Mouse (Mus musculus): ENCODE measurements around the gene Thoc6. TPM values are rescaled to one million over a fixed set of nuclear protein-coding genes. Genes with fewer than 3 reads are reported as not detected.

The Thoc6 gene
- total RNA-seq, 2 experiments from 2014 or later, result 14.3 to 16.2 TPM

GRCm38 (mm10) chr17:23644613-23645495 is 28.8 kb downstream of the Thoc6 start, which contains the start of gene Mmp25:
Gene Mmp25 (minus strand): TSS chr17:23645277.
- DNase-seq, result peak; percentile 32
- intact Hi-C loops (cut with DNase I), result no loop called here

DNA sequence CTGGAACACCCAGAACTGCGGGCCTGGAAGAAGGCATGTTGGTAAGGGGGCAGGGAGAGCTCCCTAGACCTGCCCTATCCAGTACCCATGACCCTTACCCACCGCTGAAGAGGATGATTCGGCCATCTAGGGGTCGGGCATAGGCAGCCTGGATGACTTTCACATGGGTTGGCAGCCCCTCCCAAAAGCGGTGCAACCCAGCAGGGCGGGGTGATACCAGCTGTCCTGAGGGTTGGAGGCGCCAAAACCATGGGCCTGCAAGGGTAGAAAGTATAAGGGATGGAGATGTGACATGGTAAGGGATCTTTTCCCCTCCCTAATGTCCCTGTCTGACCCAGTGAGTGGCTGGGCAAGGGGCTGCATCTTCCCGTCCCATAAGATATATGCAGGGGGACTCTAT is 42.4 kb downstream of the Thoc6 start:
- peak; percentile 22 for DNase-seq
- intact Hi-C loops (cut with DNase I), result no loop called here

GRCm38 (mm10) chr17:23630195-23631020 is 43.3 kb downstream of the Thoc6 start:
- intact Hi-C loops (cut with DNase I), result no loop called here
- DNase-seq, result peak; percentile 83

- intact Hi-C loops (cut with DNase I), result no loop called here
- DNase-seq, result no peak
Measured at GRCm38 (mm10) chr17:23627813-23628212, 45.9 kb downstream of the Thoc6 start.

DNA sequence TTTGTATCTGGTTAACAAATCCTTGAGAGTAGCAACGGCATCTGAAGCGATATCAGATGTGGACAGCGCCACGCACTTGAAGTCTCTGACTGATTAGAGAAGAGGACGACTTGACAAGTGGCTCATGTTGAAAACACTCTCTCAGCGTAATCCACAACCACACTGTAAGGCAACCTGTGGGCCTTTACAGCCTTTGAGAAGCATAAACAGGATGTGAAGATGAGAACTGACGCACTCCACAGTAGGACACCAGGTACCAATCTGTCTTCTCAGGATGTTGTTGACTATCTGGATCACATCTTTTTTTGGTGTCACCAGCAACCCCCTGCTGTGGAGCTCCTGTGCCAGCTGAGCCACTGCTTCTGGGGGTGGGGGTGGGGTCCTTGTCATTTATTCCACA is 53.3 kb downstream of the Thoc6 start:
- intact Hi-C loops (cut with DNase I), result no loop called here
- no peak for DNase-seq

Other genes with a start within 250 kb of the Thoc6 start
- not detected for gene Vmn2r117, start 194.2 kb downstream of the Thoc6 start, total RNA-seq (2021)
- gene Zfp213, start 109.6 kb downstream of the Thoc6 start, total RNA-seq (2021), result 1 to 10 TPM; 6.4 to 7.3 TPM
- 10 to 100 TPM; 42.1 to 42.4 TPM for gene Zfp13, start 74.4 kb downstream of the Thoc6 start, total RNA-seq (2021)
- gene Zscan10, start 73.0 kb downstream of the Thoc6 start, total RNA-seq (2021), result not detected
- 1 to 10 TPM; 1.5 TPM for gene Mmp25, start 28.6 kb downstream of the Thoc6 start, total RNA-seq (2021)
- not detected for gene Bicdl2, start 13.4 kb downstream of the Thoc6 start, total RNA-seq (2021)
- 100 to 1,000 TPM; 119 to 126 TPM for gene Hcfc1r1, start 286 bp downstream of the Thoc6 start, total RNA-seq (2021)
- 1 to 10 TPM; 1.3 to 1.9 TPM for gene Tnfrsf12a, start 3.6 kb upstream of the Thoc6 start, total RNA-seq (2021)
- under 1 TPM in 1 of 2 experiments, not detected in 1; 0.24 TPM for gene Cldn6, start 5.4 kb upstream of the Thoc6 start, total RNA-seq (2021)
- gene Cldn9, start 10.1 kb upstream of the Thoc6 start, total RNA-seq (2021), result under 1 TPM in 1 of 2 experiments, not detected in 1; 0.32 TPM
- gene 1520401A03Rik, start 48.9 kb upstream of the Thoc6 start, total RNA-seq (2021), result under 1 TPM in 1 of 2 experiments, not detected in 1; 0.32 TPM
- 1 to 10 TPM; 8.1 to 8.4 TPM for gene Pkmyt1, start 52.5 kb upstream of the Thoc6 start, total RNA-seq (2021)
- 10 to 100 TPM; 46.4 to 50.7 TPM for gene Paqr4, start 67.0 kb upstream of the Thoc6 start, total RNA-seq (2021)
- under 1 TPM; 0.46 to 0.87 TPM for gene Kremen2, start 72.0 kb upstream of the Thoc6 start, total RNA-seq (2021)
- gene Flywch1, start 97.7 kb upstream of the Thoc6 start, total RNA-seq (2021), result 10 to 100 TPM; 87.6 to 92.3 TPM
- 10 to 100 TPM; 19.4 to 20.2 TPM for gene Flywch2, start 112.2 kb upstream of the Thoc6 start, total RNA-seq (2021)
- gene Srrm2, start 116.7 kb upstream of the Thoc6 start, total RNA-seq (2021), result 100 to 1,000 TPM; 518 to 552 TPM
- gene Elob, start 155.3 kb upstream of the Thoc6 start, total RNA-seq (2021), result 100 to 1,000 TPM; 435 to 447 TPM
- under 1 TPM; 0.34 to 0.48 TPM for gene Prss33, start 162.2 kb upstream of the Thoc6 start, total RNA-seq (2021)
- 1 to 10 TPM in 1 of 2 experiments, under 1 TPM in 1; 0.74 to 1.4 TPM for gene Prss32, start 170.0 kb upstream of the Thoc6 start, total RNA-seq (2021)
- 1 to 10 TPM; 3.8 to 4.7 TPM for gene Prss41, start 170.3 kb upstream of the Thoc6 start, total RNA-seq (2021)
- gene Prss21, start 194.2 kb upstream of the Thoc6 start, total RNA-seq (2021), result not detected
- not detected for gene Dcpp1, start 207.0 kb upstream of the Thoc6 start, total RNA-seq (2021)
- gene Dcpp2, start 207.0 kb upstream of the Thoc6 start, total RNA-seq (2021), result not detected
- gene Dcpp3, start 243.6 kb upstream of the Thoc6 start, total RNA-seq (2021), result not detected